Mouse (Mus musculus): ENCODE data around the gene Spata21. TPM values are rescaled to one million over a fixed set of nuclear protein-coding genes. Genes with fewer than 3 reads are reported as not detected.

Spata21 gene
- total RNA-seq, 4 experiments from 2014 or later, result not detected

DNA sequence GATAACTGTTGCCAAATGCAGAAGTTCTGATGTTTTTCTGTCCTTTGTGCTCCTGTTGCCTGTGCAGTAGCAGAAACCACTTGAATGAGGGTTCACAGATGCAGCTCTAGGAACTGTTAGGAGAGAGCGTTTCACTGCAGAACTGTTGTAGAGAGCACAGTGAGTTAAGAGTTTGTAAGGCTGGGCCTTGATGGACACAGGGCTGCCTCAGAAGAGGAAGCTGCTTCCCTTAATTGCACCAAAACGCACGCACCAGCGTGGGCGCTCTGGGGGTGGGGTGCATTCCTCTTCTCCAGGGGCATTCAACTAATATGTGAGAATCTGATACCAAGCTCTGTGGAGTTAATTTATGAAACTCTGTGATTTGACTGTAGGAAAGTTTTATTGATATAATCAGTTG is 71.5 kb downstream of the Spata21 start:
- no peak for DNase-seq

DNA sequence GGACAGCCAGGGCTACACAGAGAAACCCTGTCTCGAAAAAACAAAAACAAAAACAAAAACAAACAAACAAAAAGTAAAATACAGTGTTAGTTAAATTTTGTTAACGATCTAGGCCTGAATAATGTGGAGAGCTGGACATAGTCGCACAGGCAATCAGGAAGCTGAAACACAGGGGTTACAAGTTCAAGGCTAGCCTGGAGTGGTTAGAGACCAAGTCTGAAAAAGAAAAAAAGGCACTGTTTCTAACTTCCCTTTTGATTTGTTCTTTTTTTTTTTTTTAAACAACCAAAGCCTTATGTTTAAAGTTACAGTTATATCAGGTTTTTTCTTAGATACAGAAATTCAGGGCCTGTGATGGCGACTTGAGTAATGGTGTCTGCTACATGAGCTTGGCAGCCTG is 72.1 kb downstream of the Spata21 start:
- DNase-seq, result no peak

DNA sequence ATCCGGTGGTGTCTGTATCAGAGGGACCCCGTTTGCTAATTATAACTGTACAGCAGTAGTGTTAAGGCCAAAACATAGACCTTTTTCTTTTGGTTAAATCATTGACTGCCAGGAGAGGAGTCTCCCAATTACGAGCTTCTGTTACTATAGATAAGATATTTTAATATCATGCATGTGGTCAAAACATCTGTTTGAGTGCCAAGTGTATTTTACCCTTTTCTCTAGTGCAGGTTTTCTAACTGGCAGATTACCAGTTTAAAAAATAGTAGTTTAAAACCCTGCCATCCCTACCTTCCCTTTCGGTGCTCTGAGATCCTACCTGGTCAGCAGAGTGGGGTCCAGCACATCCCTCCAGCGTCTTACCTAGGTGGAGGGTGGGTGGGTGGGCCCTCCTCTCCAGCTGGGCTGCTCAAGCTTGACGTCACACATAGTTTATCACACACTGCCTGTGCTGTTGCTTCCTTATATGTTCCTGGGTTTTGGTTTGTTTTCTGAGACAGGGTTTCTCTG is 73.6 kb downstream of the Spata21 start:
- no peak for DNase-seq

Other genes with a start within 250 kb of the Spata21 start
- not detected for gene Padi1, start 242.6 kb upstream of the Spata21 start, total RNA-seq (2022)
- gene Padi2, start 182.0 kb upstream of the Spata21 start, total RNA-seq (2022), result 1 to 10 TPM; 2.4 to 3.1 (median 2.8) TPM
- gene Sdhb, start 127.1 kb upstream of the Spata21 start, total RNA-seq (2022), result 100 to 1,000 TPM; 248 to 401 (median 344) TPM
- gene Atp13a2, start 101.5 kb upstream of the Spata21 start, total RNA-seq (2022), result 10 to 100 TPM; 40.4 to 56.6 (median 46.2) TPM
- gene Mfap2, start 77.9 kb upstream of the Spata21 start, total RNA-seq (2022), result 10 to 100 TPM in 2 of 4 experiments, 1 to 10 TPM in 2; 9.1 to 12.3 (median 10.3) TPM
- gene Crocc, start 27.8 kb upstream of the Spata21 start, total RNA-seq (2022), result 10 to 100 TPM in 3 of 4 experiments, 1 to 10 TPM in 1; 8.4 to 22.2 (median 13.2) TPM
- gene Necap2, start 10.0 kb upstream of the Spata21 start, total RNA-seq (2022), result 10 to 100 TPM; 55.4 to 82.5 (median 71.9) TPM
- 100 to 1,000 TPM in 3 of 4 experiments, 10 to 100 TPM in 1; 96.1 to 123 (median 115) TPM for gene Szrd1, start 51.4 kb downstream of the Spata21 start, total RNA-seq (2022)
- 10 to 100 TPM; 24.5 to 32.1 (median 29.0) TPM for gene Fbxo42, start 59.6 kb downstream of the Spata21 start, total RNA-seq (2022)
- 1 to 10 TPM; 1.6 to 2.6 (median 2.2) TPM for gene Rsg1, start 125.6 kb downstream of the Spata21 start, total RNA-seq (2022)
- 100 to 1,000 TPM in 1 of 4 experiments, 10 to 100 TPM in 3; 43.5 to 113 (median 60.0) TPM for gene Arhgef19, start 151.2 kb downstream of the Spata21 start, total RNA-seq (2022)
- gene Epha2, start 212.9 kb downstream of the Spata21 start, total RNA-seq (2022), result 10 to 100 TPM; 11.4 to 21.1 (median 16.2) TPM